Mouse (Mus musculus): Measurements from ENCODE around the gene Trpm5. TPM values are rescaled to one million over a fixed set of nuclear protein-coding genes. Genes with fewer than 3 reads are reported as not detected.
A peak's percentile ranks its signal among the peaks of the same experiment; 100 is the strongest.

Trpm5 gene
- polyA plus RNA-seq, 1 experiment from 2014 or later = 0.42 TPM

DNA sequence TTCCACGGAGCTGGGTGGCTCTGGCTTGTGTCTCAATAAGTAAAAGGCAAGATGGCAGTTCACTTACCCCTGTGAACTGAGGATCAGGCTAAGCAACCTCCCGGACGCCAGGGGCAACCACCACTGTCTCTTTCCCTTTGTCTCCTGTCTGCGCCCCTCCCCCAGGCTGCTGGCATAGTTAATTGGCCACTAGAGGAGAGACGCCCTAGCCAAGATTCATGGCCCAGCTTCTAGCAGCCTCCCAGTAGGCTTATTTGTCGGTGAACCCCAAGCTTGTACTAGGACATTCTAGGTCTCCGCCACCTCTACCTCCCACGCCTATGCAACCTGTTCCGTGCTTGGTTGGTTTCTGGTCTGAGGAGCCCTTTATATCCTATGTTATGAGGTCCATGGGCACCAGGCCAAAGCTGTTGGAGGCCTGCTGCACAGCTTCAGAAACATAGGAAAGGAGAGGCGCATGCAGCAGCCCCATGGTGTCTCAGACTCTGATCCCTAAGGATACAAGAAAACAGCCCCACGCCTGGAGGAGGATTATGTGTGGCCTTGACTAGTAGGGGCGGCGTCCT is 26.0 kb downstream of the Trpm5 start:
- no peaks in the 10 kb centered on the region for H3K27me3 ChIP-seq (ENCODE audit: insufficient read depth, low read length)
- WGBS (ENCODE audit: insufficient replicate concordance) = 60% methylated on average over 13 of the region's 13 CpGs
- peak overlapping the region; percentile 86 for H3K27ac ChIP-seq (ENCODE audit: low read depth)
- 0 out of 2 replicates have a peak overlapping the region, but pooled peaks have one; percentile 91 for H3K9ac ChIP-seq (replicated peaks)
- no peaks in the 10 kb centered on the region for H3K9me3 ChIP-seq (ENCODE audit: low read length)
- peak overlapping the region; percentile 90 for H3K4me3 ChIP-seq (ENCODE audit: low read depth, low read length)
- DNase-seq = no peak
- H3K36me3 ChIP-seq (replicated peaks; ENCODE audit: insufficient read depth, low read length) = peaks cover 44% of the 10 kb centered on the region
- ATAC-seq = no peak
- TF ChIP-seq EP300 (IDR thresholded peaks at IDR 0.05; ENCODE audit: low read depth) (no peak), CTCF (IDR thresholded peaks at IDR 0.05; ENCODE audit: low read depth) (no peak)
- peak overlapping the region; percentile 94 for H3K4me2 ChIP-seq (ENCODE audit: low read depth, low read length)
- peaks cover 17% of the 10 kb centered on the region for H3K4me1 ChIP-seq (ENCODE audit: insufficient read depth)

GRCm38 (mm10) chr7:143067897-143068296 is 26.5 kb downstream of the Trpm5 start:
- ATAC-seq = no peak
- Histone ChIP-seq H3K4me3 (ENCODE audit: low read depth, low read length) (no peak overlapping the region), H3K36me3 (replicated peaks; ENCODE audit: insufficient read depth, low read length) (peaks cover 49% of the 10 kb centered on the region), H3K27ac (ENCODE audit: low read depth) (no peak overlapping the region; the same call in 1 of the 2 replicates), H3K27me3 (ENCODE audit: insufficient read depth, low read length) (no peaks in the 10 kb centered on the region), H3K9me3 (ENCODE audit: low read length) (no peaks in the 10 kb centered on the region), H3K4me2 (ENCODE audit: low read depth, low read length) (no peak overlapping the region), H3K4me1 (ENCODE audit: insufficient read depth) (peaks cover 17% of the 10 kb centered on the region), H3K9ac (replicated peaks) (no peak overlapping the region)
- DNase-seq = no peak
- TF ChIP-seq EP300 (IDR thresholded peaks at IDR 0.05; ENCODE audit: low read depth) (no peak), CTCF (IDR thresholded peaks at IDR 0.05; ENCODE audit: low read depth) (no peak)
- 84% methylated on average over 3 of the region's 3 CpGs for WGBS (ENCODE audit: insufficient replicate concordance)

- no peak overlapping the region for H3K4me2 ChIP-seq (ENCODE audit: low read depth, low read length)
- H3K27ac ChIP-seq (ENCODE audit: low read depth) = no peak overlapping the region
- H3K27me3 ChIP-seq (ENCODE audit: insufficient read depth, low read length) = no peaks in the 10 kb centered on the region
- no peaks in the 10 kb centered on the region for H3K9me3 ChIP-seq (ENCODE audit: low read length)
- H3K9ac ChIP-seq (replicated peaks) = no peak overlapping the region
- WGBS (ENCODE audit: insufficient replicate concordance) = 76% methylated on average over 2 of the region's 2 CpGs
- TF ChIP-seq EP300 (IDR thresholded peaks at IDR 0.05; ENCODE audit: low read depth) = no peak
- no peak for TF ChIP-seq CTCF (IDR thresholded peaks at IDR 0.05; ENCODE audit: low read depth)
- H3K4me3 ChIP-seq (ENCODE audit: low read depth, low read length) = no peak overlapping the region
- ATAC-seq = no peak
- peaks cover 53% of the 10 kb centered on the region for H3K36me3 ChIP-seq (replicated peaks; ENCODE audit: insufficient read depth, low read length)
- DNase-seq = no peak
- peaks cover 17% of the 10 kb centered on the region for H3K4me1 ChIP-seq (ENCODE audit: insufficient read depth)
These were observed 27.0 kb downstream of the Trpm5 start for GRCm38 (mm10) chr7:143067469-143067868.

GRCm38 (mm10) chr7:143065692-143066091 is 28.8 kb downstream of the Trpm5 start:
- TF ChIP-seq CTCF (IDR thresholded peaks at IDR 0.05; ENCODE audit: low read depth) = no peak
- TF ChIP-seq EP300 (IDR thresholded peaks at IDR 0.05; ENCODE audit: low read depth) = no peak
- peaks cover 64% of the 10 kb centered on the region for H3K36me3 ChIP-seq (replicated peaks; ENCODE audit: insufficient read depth, low read length)
- no peak overlapping the region for H3K4me2 ChIP-seq (ENCODE audit: low read depth, low read length)
- H3K27me3 ChIP-seq (ENCODE audit: insufficient read depth, low read length) = no peaks in the 10 kb centered on the region
- H3K4me3 ChIP-seq (ENCODE audit: low read depth, low read length) = no peak overlapping the region
- no peak overlapping the region for H3K9ac ChIP-seq (replicated peaks)
- H3K9me3 ChIP-seq (ENCODE audit: low read length) = no peaks in the 10 kb centered on the region
- ATAC-seq (no peak), DNase-seq (no peak)
- 0 out of 2 replicates have a peak overlapping the region, but pooled peaks have one; percentile 29 for H3K27ac ChIP-seq (ENCODE audit: low read depth)
- H3K4me1 ChIP-seq (ENCODE audit: insufficient read depth) = peaks cover 19% of the 10 kb centered on the region
- WGBS (ENCODE audit: insufficient replicate concordance) = 78% methylated on average over 2 of the region's 2 CpGs

GRCm38 (mm10) chr7:143064226-143064625 is 30.2 kb downstream of the Trpm5 start:
- no peak for ATAC-seq
- no peak for DNase-seq
- Histone ChIP-seq H3K4me1 (ENCODE audit: insufficient read depth) (peaks cover 15% of the 10 kb centered on the region), H3K36me3 (replicated peaks; ENCODE audit: insufficient read depth, low read length) (peaks cover 66% of the 10 kb centered on the region), H3K27ac (ENCODE audit: low read depth) (peak overlapping the region; percentile 66; the same call in 1 of the 2 replicates), H3K27me3 (ENCODE audit: insufficient read depth, low read length) (no peaks in the 10 kb centered on the region), H3K4me3 (ENCODE audit: low read depth, low read length) (no peak overlapping the region), H3K9ac (replicated peaks) (no peak overlapping the region), H3K9me3 (ENCODE audit: low read length) (no peaks in the 10 kb centered on the region), H3K4me2 (ENCODE audit: low read depth, low read length) (no peak overlapping the region)
- TF ChIP-seq EP300 (IDR thresholded peaks at IDR 0.05; ENCODE audit: low read depth) = no peak
- no peak for TF ChIP-seq CTCF (IDR thresholded peaks at IDR 0.05; ENCODE audit: low read depth)
- 80% methylated on average over 6 of the region's 6 CpGs for WGBS (ENCODE audit: insufficient replicate concordance)

DNA sequence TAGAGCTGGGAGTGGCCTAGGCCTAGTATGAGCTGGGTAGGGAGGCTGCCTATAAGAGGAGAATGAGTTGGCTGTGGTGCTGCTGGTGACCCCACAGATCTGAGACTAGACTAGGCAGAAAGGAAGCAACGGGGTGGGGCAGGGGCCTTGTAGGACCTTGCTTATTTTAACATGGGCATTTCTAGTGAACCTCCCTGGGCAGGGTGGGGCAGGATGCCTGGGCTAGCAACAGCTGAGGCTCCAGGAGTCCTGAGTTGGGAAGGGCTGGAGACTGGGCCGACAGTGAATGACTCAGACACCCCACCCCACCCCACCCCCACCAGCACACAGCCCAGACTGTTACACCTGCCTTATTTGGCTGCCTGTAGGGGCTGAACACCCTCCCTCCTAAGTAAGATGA is 31.7 kb downstream of the Trpm5 start:
- H3K4me3 ChIP-seq (ENCODE audit: low read depth, low read length) = no peak overlapping the region
- ATAC-seq (no peak), DNase-seq (no peak)
- H3K4me1 ChIP-seq (ENCODE audit: insufficient read depth) = peaks cover 23% of the 10 kb centered on the region
- no peak overlapping the region for H3K27ac ChIP-seq (ENCODE audit: low read depth)
- peaks cover 63% of the 10 kb centered on the region for H3K36me3 ChIP-seq (replicated peaks; ENCODE audit: insufficient read depth, low read length)
- H3K4me2 ChIP-seq (ENCODE audit: low read depth, low read length) = no peak overlapping the region
- no peaks in the 10 kb centered on the region for H3K9me3 ChIP-seq (ENCODE audit: low read length)
- no peak overlapping the region for H3K9ac ChIP-seq (replicated peaks)
- H3K27me3 ChIP-seq (ENCODE audit: insufficient read depth, low read length) = no peaks in the 10 kb centered on the region
- no peak for TF ChIP-seq CTCF (IDR thresholded peaks at IDR 0.05; ENCODE audit: low read depth)
- no peak for TF ChIP-seq EP300 (IDR thresholded peaks at IDR 0.05; ENCODE audit: low read depth)
- 54% methylated on average over 2 of the region's 2 CpGs for WGBS (ENCODE audit: insufficient replicate concordance)

Data from liver, postnatal 0 days (tissue).